Mouse (Mus musculus): ENCODE data around the gene Mtcp1.

GRCm38 (mm10) chrX:75454597-75454996, 38.2 kb upstream of the Mtcp1 start:
- no peak for TF ChIP-seq POLR2A (IDR thresholded peaks at IDR 0.05; ENCODE audit: insufficient read depth, low read length)
- TF ChIP-seq CTCF (IDR thresholded peaks at IDR 0.05; ENCODE audit: low read depth, low read length) = no peak

All from ES-Bruce4 (cell line).